Mouse (Mus musculus) T-helper 17 cell (primary cell): Measurements from ENCODE around the gene Rtn3.

Experiments
- in situ Hi-C, 2 experiments: fragments of 300-600 bp; cut with MboI, MseI; formaldehyde crosslinking; loops; 1 replicate in 1 of 2; 2 replicates in 1 of 2; pipeline ENCODE4 v1.15.1; 2025; ENCODE audit warnings: high pct_unique_total_duplicates in 2 of 2

Rtn3 gene

GRCm38 (mm10) chr19:7482599-7483511 lies at the start of gene Rtn3:
Rtn3 (minus strand) TSS chr19:7483281.
- in situ Hi-C loops, result loop anchor here (10.0 to 25.0 kb wide), 3 partner anchors 1229 to 1322 kb away; partner anchors contain the start of genes Slc3a2 (in 1 of the 2) and Zbtb3 (in 1 of the 2)

GRCm38 (mm10) chr19:7531906-7532305 lies 48.8 kb upstream of the Rtn3 start:
- in situ Hi-C loops, result loop anchor here in 1 of 2 experiments (5.0 kb wide), 1 partner anchor 65 kb away; no protein-coding TSS in a partner anchor

- in situ Hi-C loops, result loop anchor here in 1 of 2 experiments (5.0 kb wide), 1 partner anchor 83 kb away; the partner anchor contains the start of gene Hrasls5
Observed at GRCm38 (mm10) chr19:7528639-7529428, 45.8 kb upstream of the Rtn3 start.

GRCm38 (mm10) chr19:7524879-7525278 lies 41.8 kb upstream of the Rtn3 start:
- in situ Hi-C loops, result loop anchor here in 1 of 2 experiments (5.0 kb wide), 2 partner anchors 32 to 87 kb away; partner anchors contain the start of genes Hrasls5 and Pla2g16

GRCm38 (mm10) chr19:7523781-7524180 lies 40.7 kb upstream of the Rtn3 start:
- in situ Hi-C loops, result loop anchor here in 1 of 2 experiments (5.0 kb wide), 1 partner anchor 34 kb away; the partner anchor contains the start of gene Pla2g16

- in situ Hi-C loops, result loop anchor here in 1 of 2 experiments (5.0 kb wide), 1 partner anchor 34 kb away; the partner anchor contains the start of gene Pla2g16
Observed at GRCm38 (mm10) chr19:7523292-7523691, 40.2 kb upstream of the Rtn3 start.

GRCm38 (mm10) chr19:7522856-7523255 lies 39.8 kb upstream of the Rtn3 start:
- in situ Hi-C loops, result loop anchor here in 1 of 2 experiments (5.0 kb wide), 1 partner anchor 34 kb away; the partner anchor contains the start of gene Pla2g16

GRCm38 (mm10) chr19:7521619-7522018 lies 38.5 kb upstream of the Rtn3 start:
- in situ Hi-C loops, result loop anchor here in 1 of 2 experiments (5.0 kb wide), 1 partner anchor 36 kb away; the partner anchor contains the start of gene Pla2g16

GRCm38 (mm10) chr19:7516437-7516836 lies 33.4 kb upstream of the Rtn3 start:
- in situ Hi-C loops, result no loop called here

GRCm38 (mm10) chr19:7508026-7508425 lies 24.9 kb upstream of the Rtn3 start:
- in situ Hi-C loops, result no loop called here

- in situ Hi-C loops, result no loop called here
Observed at GRCm38 (mm10) chr19:7506321-7506720, 23.2 kb upstream of the Rtn3 start.

GRCm38 (mm10) chr19:7502432-7502831 lies 19.4 kb upstream of the Rtn3 start:
- in situ Hi-C loops, result no loop called here

- in situ Hi-C loops, result no loop called here
Observed at GRCm38 (mm10) chr19:7500701-7501100, 17.6 kb upstream of the Rtn3 start.

- in situ Hi-C loops, result loop anchor here (10.0 to 25.0 kb wide), 2 partner anchors 1213 to 1486 kb away; partner anchors contain the start of genes Ahnak (in 1 of the 2) and Slc3a2 (in 1 of the 2)
Observed at GRCm38 (mm10) chr19:7498816-7499215, 15.7 kb upstream of the Rtn3 start.

- in situ Hi-C loops, result loop anchor here (10.0 to 25.0 kb wide), 2 partner anchors 1216 to 1489 kb away; partner anchors contain the start of genes Ahnak (in 1 of the 2) and Slc3a2 (in 1 of the 2)
Observed at GRCm38 (mm10) chr19:7496070-7496469, 13.0 kb upstream of the Rtn3 start.

- in situ Hi-C loops, result loop anchor here (10.0 to 25.0 kb wide), 2 partner anchors 1217 to 1489 kb away; partner anchors contain the start of genes Ahnak (in 1 of the 2) and Slc3a2 (in 1 of the 2)
Observed at GRCm38 (mm10) chr19:7495221-7496038, 12.3 kb upstream of the Rtn3 start.

- in situ Hi-C loops, result loop anchor here (10.0 to 25.0 kb wide), 2 partner anchors 1218 to 1490 kb away; partner anchors contain the start of genes Ahnak (in 1 of the 2) and Slc3a2 (in 1 of the 2)
Observed at GRCm38 (mm10) chr19:7494187-7495015, 11.3 kb upstream of the Rtn3 start.

- in situ Hi-C loops, result loop anchor here (10.0 to 25.0 kb wide), 2 partner anchors 1219 to 1491 kb away; partner anchors contain the start of genes Ahnak (in 1 of the 2) and Slc3a2 (in 1 of the 2)
Observed at GRCm38 (mm10) chr19:7493352-7494186, 10.5 kb upstream of the Rtn3 start, which contains the start of gene Atl3. Atl3 (plus strand) TSS chr19:7494040.
